Mouse (Mus musculus) stomach, postnatal 0 days (tissue): ENCODE data around the gene Art4. TPM values are rescaled to one million over a fixed set of nuclear protein-coding genes. Genes with fewer than 3 reads are reported as not detected.

Experiments
- ATAC-seq: fragments of 200-750 bp; cut with Nextera tagmentation; 2 replicates; pipeline ENCODE4 v1.8.0; 2017; ENCODE audit not compliant: low FRiP score, low TSS enrichment
- DNase-seq: peaks from one replicate; pipeline ENCODE4 v3.0.0-alpha.2; 2016; ENCODE audit warnings: low spot score
- H3K27ac ChIP-seq: fragments of 300-500 bp; sonication (generic); replicated peaks from 2 replicates; pipeline ENCODE4 v1.5.1; 2014; ENCODE audit warnings: mild to moderate bottlenecking, control low read depth
- H3K27me3 ChIP-seq: fragments of 300-500 bp; sonication (generic); 2 replicates; pipeline ENCODE4 v1.6.1; 2014; ENCODE audit warnings: low read length; ENCODE audit not compliant: control insufficient read depth, insufficient read depth
- H3K36me3 ChIP-seq: fragments of 300-500 bp; sonication (generic); 2 replicates; pipeline ENCODE4 v1.6.1; 2014; ENCODE audit warnings: low read length, mixed read lengths; ENCODE audit not compliant: control insufficient read depth, insufficient read depth
- H3K4me1 ChIP-seq: fragments of 300-500 bp; sonication (generic); replicated peaks from 2 replicates; pipeline ENCODE4 v1.6.1; 2014; ENCODE audit warnings: antibody characterized with exemption; ENCODE audit not compliant: control insufficient read depth, insufficient read depth
- H3K4me2 ChIP-seq: fragments of 300-500 bp; sonication (generic); replicated peaks from 2 replicates; pipeline ENCODE4 v1.6.1; 2014; ENCODE audit warnings: low read depth, mild to moderate bottlenecking, control low read depth, moderate library complexity
- H3K4me3 ChIP-seq: fragments of 300-500 bp; sonication (generic); 2 replicates; pipeline ENCODE4 v1.5.1; 2014; ENCODE audit warnings: low read depth, low read length, control low read depth
- H3K9ac ChIP-seq: fragments of 300-500 bp; sonication (generic); 2 replicates; pipeline ENCODE4 v1.6.1; 2014; ENCODE audit warnings: mild to moderate bottlenecking, low read length, control low read depth, mixed read lengths
- H3K9me3 ChIP-seq: fragments of 300-500 bp; sonication (generic); 2 replicates; pipeline ENCODE4 v1.6.1; 2016; ENCODE audit warnings: low read length; ENCODE audit not compliant: control insufficient read depth
- CTCF ChIP-seq: IDR thresholded peaks from 2 replicates; pipeline ENCODE4 v1.5.1; 2016; ENCODE audit warnings: antibody characterized with exemption, low read depth, mild to moderate bottlenecking, moderate library complexity
- EP300 ChIP-seq: optimal IDR thresholded peaks from 2 replicates; pipeline ENCODE3; 2016; ENCODE audit warnings: antibody characterized with exemption
- WGBS: fragments of 180-500 bp; shearing (Covaris S2); extraction: QIAGEN DNeasy Blood & Tissue Kit; methylation state at CpG from one replicate; pipeline ENCODE4 v1.1.7; 2014; 5-methylcytosine and 5-hydroxymethylcytosine counted together
- polyA plus RNA-seq: library from polyadenylated mRNA; unstranded; fragments of >200 nt; fragmentation: Nextera tagmentation; extraction: Ambion mirVana; gene quantifications from 2 replicates; pipeline ENCODE4 v1.2.1, GENCODE M21; 2015

Gene Art4
- polyA plus RNA-seq, 1 experiment from 2014 or later: 3.2 TPM

- no peak overlapping the region for H3K4me3 ChIP-seq
- ATAC-seq: no peak
- H3K27me3 ChIP-seq: no peaks in the 10 kb centered on the region
- H3K4me2 ChIP-seq: no peak overlapping the region
- H3K27ac ChIP-seq: no peak overlapping the region
- H3K9ac ChIP-seq: no peak overlapping the region; the same call in 1 of the 2 replicates
- H3K4me1 ChIP-seq: peaks cover 3% of the 10 kb centered on the region; the same call in 1 of the 2 replicates
- H3K36me3 ChIP-seq: no peaks in the 10 kb centered on the region
- no peaks in the 10 kb centered on the region for H3K9me3 ChIP-seq
- TF ChIP-seq CTCF (no peak), EP300 (no peak)
- no peak for DNase-seq
- 78% methylated on average over 11 of the region's 11 CpGs for WGBS
Observed at GRCm38 (mm10) chr6:136854361-136854781, 3.2 kb downstream of the Art4 start.

- WGBS: 45% methylated on average over 3 of the region's 3 CpGs
- TF ChIP-seq EP300: no peak
- TF ChIP-seq CTCF: no peak
- H3K27ac ChIP-seq: peak overlapping the region; percentile 40
- no peaks in the 10 kb centered on the region for H3K27me3 ChIP-seq
- peaks cover 3% of the 10 kb centered on the region; the same call in 1 of the 2 replicates for H3K4me1 ChIP-seq
- DNase-seq (no peak), ATAC-seq (no peak)
- no peaks in the 10 kb centered on the region for H3K9me3 ChIP-seq
- no peak overlapping the region for H3K9ac ChIP-seq
- H3K36me3 ChIP-seq: no peaks in the 10 kb centered on the region
- no peak overlapping the region for H3K4me3 ChIP-seq
- no peak overlapping the region for H3K4me2 ChIP-seq
Observed at GRCm38 (mm10) chr6:136852762-136853161, 4.8 kb downstream of the Art4 start.

- no peaks in the 10 kb centered on the region for H3K9me3 ChIP-seq
- no peak overlapping the region for H3K4me2 ChIP-seq
- DNase-seq (no peak), ATAC-seq (no peak)
- 71% methylated on average over 4 of the region's 4 CpGs for WGBS
- no peak overlapping the region for H3K4me3 ChIP-seq
- TF ChIP-seq CTCF (no peak), EP300 (no peak)
- H3K9ac ChIP-seq: no peak overlapping the region
- no peaks in the 10 kb centered on the region for H3K4me1 ChIP-seq
- H3K36me3 ChIP-seq: no peaks in the 10 kb centered on the region
- no peaks in the 10 kb centered on the region for H3K27me3 ChIP-seq
- peak overlapping the region; percentile 40 for H3K27ac ChIP-seq
Observed at GRCm38 (mm10) chr6:136852348-136852747, 5.2 kb downstream of the Art4 start.

GRCm38 (mm10) chr6:136850267-136850666 is 7.3 kb downstream of the Art4 start:
- H3K9ac ChIP-seq: no peak overlapping the region
- no peak overlapping the region for H3K4me3 ChIP-seq
- ATAC-seq: no peak
- H3K27ac ChIP-seq: no peak overlapping the region
- no peaks in the 10 kb centered on the region for H3K36me3 ChIP-seq
- WGBS: 73% methylated on average over 6 of the region's 6 CpGs
- no peak for TF ChIP-seq EP300
- H3K9me3 ChIP-seq: no peaks in the 10 kb centered on the region
- H3K27me3 ChIP-seq: no peaks in the 10 kb centered on the region
- no peak overlapping the region for H3K4me2 ChIP-seq
- DNase-seq: no peak
- H3K4me1 ChIP-seq: no peaks in the 10 kb centered on the region

- no peaks in the 10 kb centered on the region for H3K36me3 ChIP-seq
- H3K27me3 ChIP-seq: no peaks in the 10 kb centered on the region
- no peak overlapping the region for H3K9ac ChIP-seq
- H3K4me1 ChIP-seq: no peaks in the 10 kb centered on the region
- H3K4me3 ChIP-seq: no peak overlapping the region
- H3K9me3 ChIP-seq: no peaks in the 10 kb centered on the region
- H3K4me2 ChIP-seq: no peak overlapping the region
- H3K27ac ChIP-seq: 0 out of 2 replicates have a peak overlapping the region, but pooled peaks have one; percentile 13
- DNase-seq (no peak), ATAC-seq (no peak)
- TF ChIP-seq CTCF (no peak), EP300 (no peak)
- 88% methylated on average over 5 of the region's 5 CpGs for WGBS
Observed at GRCm38 (mm10) chr6:136848971-136849370, 8.6 kb downstream of the Art4 start.

GRCm38 (mm10) chr6:136848399-136848798 is 9.1 kb downstream of the Art4 start:
- H3K4me1 ChIP-seq: no peaks in the 10 kb centered on the region
- no peaks in the 10 kb centered on the region for H3K27me3 ChIP-seq
- no peak overlapping the region for H3K4me3 ChIP-seq
- no peak overlapping the region for H3K27ac ChIP-seq
- DNase-seq (no peak), ATAC-seq (no peak)
- H3K36me3 ChIP-seq: no peaks in the 10 kb centered on the region
- TF ChIP-seq CTCF (no peak), EP300 (no peak)
- no peak overlapping the region for H3K4me2 ChIP-seq
- H3K9me3 ChIP-seq: no peaks in the 10 kb centered on the region
- WGBS: 74% methylated on average over 8 of the region's 8 CpGs
- H3K9ac ChIP-seq: no peak overlapping the region
